Comparison of ENCODE assay signal across 8 mouse cellular contexts in the genomic region with DNA sequence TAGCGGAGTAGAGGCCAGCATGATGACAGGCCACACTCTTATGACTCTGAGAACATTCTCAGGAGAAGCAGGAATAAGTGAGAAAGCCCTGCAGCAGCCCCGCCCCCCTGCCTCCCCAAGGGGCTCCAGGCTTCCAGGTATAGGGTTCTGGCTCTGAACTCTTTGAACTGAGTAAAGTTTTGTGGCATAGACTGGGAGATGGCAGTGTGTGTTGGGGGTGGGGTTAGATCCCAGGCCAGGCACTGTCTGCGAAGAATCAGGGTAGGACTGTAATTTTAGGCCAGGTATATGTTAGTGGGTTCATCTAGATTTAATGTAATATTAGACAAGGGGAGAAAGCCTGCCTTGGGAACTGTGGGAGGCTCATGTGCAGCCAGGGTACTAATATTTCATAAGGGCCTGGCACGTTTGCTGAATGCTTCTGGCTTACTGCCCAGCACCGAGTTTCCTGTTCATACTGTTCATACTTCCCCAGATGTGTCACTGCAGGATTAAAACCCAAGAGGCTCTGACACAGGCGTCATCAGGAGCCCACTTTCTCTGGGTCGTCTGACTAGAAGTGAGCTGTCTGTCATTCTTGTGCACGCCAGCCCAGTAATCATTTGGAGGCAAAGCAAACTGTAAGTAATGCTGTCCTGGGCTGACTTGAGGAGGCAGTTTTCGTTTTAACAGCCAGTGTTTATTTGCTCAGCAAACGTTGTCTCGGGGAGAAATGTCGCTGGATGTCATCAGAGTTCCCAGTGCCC. TPM values are rescaled to one million over a fixed set of nuclear protein-coding genes. Genes with fewer than 3 reads are reported as not detected.
DNase-seq lines count a peak whose midpoint lies in the region; ATAC-seq lines count a peak whose summit lies in the region.

TSS of gene Il1r1 (plus strand) at position 542 of the 746 bp plus-strand sequence.

- peak; percentile 34 to 40 for DNase-seq in right cerebral cortex, postnatal 10 days (ENCODE audit: low spot score in 2 of 2)
- no peak for DNase-seq in right cerebral cortex, postnatal 36 days (ENCODE audit: low spot score in 2 of 2)
- DNase-seq in heart, postnatal 36 days, result peak; percentile 83 to 85
- no peak for DNase-seq in liver, embryonic 13.5 days
- DNase-seq in skeletal muscle tissue, adult 2 months (ENCODE audit: low read depth, low spot score), result peak; percentile 86
- no peak for DNase-seq in thymus, postnatal 0 days (ENCODE audit: low spot score)
- no peak for DNase-seq in forebrain, embryonic 11.5 days (ENCODE audit: low spot score)

- H3K27ac ChIP-seq in liver, embryonic 13.5 days, result peak within 1 kb of the TSS; percentile 23
- H3K27ac ChIP-seq in forebrain, embryonic 11.5 days (ENCODE audit: low read depth, low read length), result no peak within 1 kb of the TSS

- H3K36me3 ChIP-seq in liver, embryonic 13.5 days, result no peaks in the 10 kb centered on the region
- no peaks in the 10 kb centered on the region for H3K36me3 ChIP-seq in forebrain, embryonic 11.5 days (ENCODE audit: control insufficient read depth, insufficient read depth, low read length)

- 39% methylated on average over 12 of the region's 12 CpGs for WGBS in liver, embryonic 13.5 days (ENCODE audit: insufficient replicate concordance)
- WGBS in forebrain, embryonic 11.5 days, result 77% methylated on average over 12 of the region's 12 CpGs

- no peak within 1 kb of the TSS for H3K9ac ChIP-seq in liver, embryonic 13.5 days
- H3K9ac ChIP-seq in forebrain, embryonic 11.5 days (ENCODE audit: low read length), result no peak within 1 kb of the TSS

- peaks cover 32% of the 10 kb centered on the region for H3K4me1 ChIP-seq in liver, embryonic 13.5 days (replicated peaks)
- no peaks in the 10 kb centered on the region for H3K4me1 ChIP-seq in forebrain, embryonic 11.5 days (replicated peaks; ENCODE audit: control insufficient read depth, insufficient read depth, low read length)

- no peaks in the 10 kb centered on the region for H3K9me3 ChIP-seq in liver, embryonic 13.5 days (replicated peaks)
- no peaks in the 10 kb centered on the region for H3K9me3 ChIP-seq in forebrain, embryonic 11.5 days (ENCODE audit: control insufficient read depth, low read length)

- H3K4me3 ChIP-seq in liver, embryonic 13.5 days (replicated peaks), result no peak within 1 kb of the TSS
- no peak within 1 kb of the TSS for H3K4me3 ChIP-seq in forebrain, embryonic 11.5 days (ENCODE audit: low read depth, low read length)

- intact Hi-C loops in heart, postnatal 36 days (cut with DNase I), result loop anchor here (2.0 to 5.0 kb wide), 2 partner anchors 42 to 153 kb away; no protein-coding TSS in a partner anchor

- ATAC-seq in erythroid progenitor cell, adult 5-6 weeks (replicated peaks; ENCODE audit: low FRiP score, poor library complexity, severe bottlenecking), result peak; percentile 64
- ATAC-seq in liver, embryonic 13.5 days (ENCODE audit: low read depth), result no peak
- ATAC-seq in forebrain, embryonic 11.5 days (replicated peaks; ENCODE audit: low FRiP score), result no peak

- H3K27me3 ChIP-seq in liver, embryonic 13.5 days, result no peaks in the 10 kb centered on the region
- no peaks in the 10 kb centered on the region for H3K27me3 ChIP-seq in forebrain, embryonic 11.5 days (ENCODE audit: control insufficient read depth, insufficient read depth, low read length)

- H3K4me2 ChIP-seq in liver, embryonic 13.5 days, result peak within 1 kb of the TSS; percentile 29
- no peak within 1 kb of the TSS for H3K4me2 ChIP-seq in forebrain, embryonic 11.5 days (ENCODE audit: low read depth, low read length, severe bottlenecking)

RNA-seq across cellular contexts. Expression of gene Il1r1, which starts in this region (rescaled TPM):
- 4.7 and 5.0 TPM in 2 replicates for total RNA-seq in erythroid progenitor cell, adult 5-6 weeks (2015; ENCODE audit: low replicate concordance)
- 5.8 and 9.7 TPM in 2 replicates for total RNA-seq in erythroid progenitor cell, adult 5-6 weeks (2017; ENCODE audit: low replicate concordance)
- 1 to 10 TPM; 5.3 to 6.4 TPM for total RNA-seq in heart, postnatal 36 days (2021)
- 9.2 and 12.3 TPM in 2 replicates for polyA plus RNA-seq in liver, embryonic 13.5 days (2015; fragmentation: Nextera tagmentation; extraction: Ambion mirVana)
- polyA plus RNA-seq in thymus, postnatal 0 days (2015; fragmentation: Nextera tagmentation; extraction: Ambion mirVana), result 6.5 and 7.5 TPM in 2 replicates
- polyA plus RNA-seq in forebrain, embryonic 11.5 days (2014; fragmentation: Nextera tagmentation; extraction: Ambion mirVana), result 1.1 and 1.5 TPM in 2 replicates

Comparison
In these comparisons a context has a peak if more than half of its experiments do, and no peak if none do; other contexts are left out.
1. DNase-seq: peak in right cerebral cortex, postnatal 10 days (2 of 2), heart, postnatal 36 days (2 of 2) and skeletal muscle tissue, adult 2 months (single experiment); none in right cerebral cortex, postnatal 36 days (0 of 2), liver, embryonic 13.5 days (single experiment), thymus, postnatal 0 days (single experiment) and forebrain, embryonic 11.5 days (single experiment).